Mouse (Mus musculus) layer of hippocampus, adult 2 months (tissue): ENCODE measurements around the gene Junb. TPM values are rescaled to one million over a fixed set of nuclear protein-coding genes. Genes with fewer than 3 reads are reported as not detected.
A peak's percentile ranks its signal among the peaks of the same experiment; 100 is the strongest.

Source experiments
- DNase-seq, 2 experiments: peaks; one replicate each; pipeline ENCODE4 v3.0.0; 2022; ENCODE audit warnings: low spot score in 2 of 2
- H3K27ac ChIP-seq: fragments of 200-600 bp; 2 replicates; pipeline ENCODE4 v1.8.1; 2022
- H3K4me3 ChIP-seq: fragments of 200-600 bp; 2 replicates; pipeline ENCODE4 v1.8.1; 2022; ENCODE audit warnings: mild to moderate bottlenecking
- CTCF ChIP-seq: fragments of 200-600 bp; conservative IDR thresholded peaks from 2 replicates; pipeline ENCODE4 v1.8.1; 2022; ENCODE audit warnings: antibody characterized with exemption, mild to moderate bottlenecking, moderate library complexity
- total RNA-seq, 2 experiments: library from RNA; stranded (reverse); gene quantifications; 2 replicates each; pipeline ENCODE4 v1.2.3; 2021

Junb gene
- total RNA-seq, 2 experiments from 2014 or later = 57.7 to 63.0 TPM

DNA sequence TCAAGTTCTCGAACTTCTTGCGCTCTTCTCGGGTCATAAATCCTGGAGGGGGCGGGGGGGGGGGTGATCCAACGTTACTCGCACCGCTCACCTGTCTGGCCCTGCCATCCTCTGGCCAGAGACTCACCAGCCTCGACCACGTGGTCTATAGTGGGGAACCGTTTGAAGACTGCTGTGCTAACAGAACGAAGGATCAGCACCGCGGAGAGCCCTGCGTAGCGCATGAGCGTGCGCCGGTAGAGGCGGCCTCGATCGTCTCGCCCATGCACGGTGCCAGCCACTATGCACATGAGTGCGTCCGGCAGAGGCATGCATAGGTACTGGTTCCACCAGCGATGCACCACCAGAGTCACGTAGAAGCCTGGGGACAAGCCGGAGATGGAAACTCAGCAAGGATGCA, 32.7 kb upstream of the Junb start:
- Histone ChIP-seq H3K4me3 (no peak overlapping the region), H3K27ac (no peak overlapping the region)
- no peak for TF ChIP-seq CTCF
- no peak for DNase-seq

DNA sequence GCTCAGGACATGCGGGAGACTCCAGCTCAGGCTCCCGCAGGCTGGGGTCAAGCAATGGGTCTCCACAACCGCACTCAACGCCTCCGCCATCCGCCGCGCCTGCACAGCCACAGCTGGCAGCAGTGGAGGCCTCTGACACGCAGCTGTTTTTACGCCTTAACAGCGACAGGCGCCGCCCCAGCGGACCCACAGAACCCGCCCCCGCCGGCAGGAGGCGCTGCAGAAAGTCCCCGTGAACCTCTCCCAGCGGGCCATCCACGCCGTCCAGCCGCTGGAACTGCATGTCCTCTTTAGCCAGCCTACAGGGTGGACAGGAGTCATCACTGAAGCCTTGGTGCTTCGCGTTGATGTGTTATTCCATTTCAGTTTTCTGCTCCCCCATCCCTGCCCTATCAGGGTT, 29.2 kb upstream of the Junb start:
- peak; percentile 62 for TF ChIP-seq CTCF
- Histone ChIP-seq H3K4me3 (no peak overlapping the region), H3K27ac (no peak overlapping the region)
- no peak for DNase-seq

DNA sequence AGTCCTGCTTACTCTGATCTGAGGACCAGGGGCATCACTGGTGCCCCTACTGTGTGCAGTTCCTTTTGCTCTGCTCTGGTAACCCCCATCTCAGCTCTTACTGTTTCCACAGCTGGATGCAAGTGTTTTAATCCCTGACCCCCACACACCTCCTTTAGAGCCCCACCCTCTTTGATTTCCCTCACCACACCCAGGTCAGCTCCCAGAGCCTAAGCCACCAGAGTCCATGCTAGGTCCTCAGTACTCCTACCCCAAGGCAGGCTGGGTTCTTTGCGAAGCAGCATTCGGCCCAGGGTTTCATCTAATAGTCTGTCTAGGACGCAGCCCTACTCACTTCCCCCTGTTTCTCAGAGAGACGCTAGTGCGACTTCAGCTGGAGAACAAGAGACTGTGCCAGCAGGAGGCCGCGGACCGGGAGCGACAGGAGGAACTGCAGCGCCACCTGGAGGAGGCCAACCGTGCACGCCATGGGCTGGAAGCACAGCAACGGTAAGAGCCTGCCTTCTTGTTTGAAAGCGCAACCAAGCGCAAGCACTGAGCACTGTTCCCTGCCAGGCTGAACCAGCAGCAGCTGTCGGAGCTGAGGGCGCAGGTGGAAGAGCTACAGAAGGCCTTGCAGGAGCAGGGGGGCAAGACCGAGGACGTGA, 19.3 kb upstream of the Junb start:
- DNase-seq = peak; percentile 91 to 96
- Histone ChIP-seq H3K4me3 (no peak overlapping the region; the same call in 1 of the 2 replicates), H3K27ac (no peak overlapping the region; the same call in 1 of the 2 replicates)
- peak; percentile 98 for TF ChIP-seq CTCF

GRCm38 (mm10) chr8:84996978-84997377, 18.5 kb upstream of the Junb start:
- Histone ChIP-seq H3K4me3 (no peak overlapping the region), H3K27ac (no peak overlapping the region)
- no peak for DNase-seq
- no peak for TF ChIP-seq CTCF

- TF ChIP-seq CTCF = no peak
- DNase-seq = no peak
- H3K27ac ChIP-seq = no peak overlapping the region
- no peak overlapping the region for H3K4me3 ChIP-seq
Measured at GRCm38 (mm10) chr8:84995680-84996079, 17.2 kb upstream of the Junb start.

DNA sequence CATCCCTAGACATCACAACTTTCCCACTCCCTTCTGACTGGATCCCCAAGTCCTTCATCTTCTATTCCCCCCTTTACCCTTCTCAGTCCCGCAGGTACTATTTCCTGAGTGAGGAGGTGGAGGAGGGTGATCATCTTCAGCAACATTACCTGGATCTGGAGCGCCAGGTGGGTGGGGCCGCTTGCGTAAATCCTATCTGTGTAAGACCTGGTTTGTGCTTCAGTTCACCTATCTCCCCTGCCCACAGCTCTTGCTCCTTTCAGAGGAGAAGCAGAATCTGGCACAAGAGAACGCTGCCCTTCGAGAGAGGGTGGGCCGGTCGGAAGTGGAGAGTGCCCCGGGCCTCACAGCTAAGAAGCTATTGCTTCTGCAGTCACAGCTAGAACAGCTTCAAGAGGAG, 15.9 kb upstream of the Junb start:
- H3K4me3 ChIP-seq = no peak overlapping the region
- H3K27ac ChIP-seq = no peak overlapping the region
- TF ChIP-seq CTCF = no peak
- no peak for DNase-seq

DNA sequence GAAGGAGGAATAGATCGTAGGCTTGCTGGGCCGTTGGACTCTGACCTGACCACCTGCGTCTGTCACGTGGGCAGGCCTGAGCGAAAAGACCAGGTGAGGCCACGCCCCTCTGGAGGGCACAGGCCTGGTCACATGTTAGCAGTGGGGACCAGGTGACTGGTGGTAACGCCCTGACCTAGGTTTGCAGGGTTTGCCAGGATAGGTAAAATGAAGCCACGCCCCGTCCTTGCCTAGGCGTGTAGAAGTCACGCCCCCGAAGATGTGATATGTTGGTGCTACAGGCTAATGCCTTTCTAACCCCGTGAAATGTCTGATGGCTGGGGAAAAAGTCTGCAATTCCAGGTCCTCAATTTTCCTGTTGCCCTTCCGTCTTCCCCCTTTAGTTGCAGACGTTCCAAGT, 12.3 kb upstream of the Junb start:
- TF ChIP-seq CTCF = no peak
- DNase-seq = no peak
- H3K4me3 ChIP-seq = peak overlapping the region; percentile 68
- H3K27ac ChIP-seq = peak overlapping the region; percentile 86

DNA sequence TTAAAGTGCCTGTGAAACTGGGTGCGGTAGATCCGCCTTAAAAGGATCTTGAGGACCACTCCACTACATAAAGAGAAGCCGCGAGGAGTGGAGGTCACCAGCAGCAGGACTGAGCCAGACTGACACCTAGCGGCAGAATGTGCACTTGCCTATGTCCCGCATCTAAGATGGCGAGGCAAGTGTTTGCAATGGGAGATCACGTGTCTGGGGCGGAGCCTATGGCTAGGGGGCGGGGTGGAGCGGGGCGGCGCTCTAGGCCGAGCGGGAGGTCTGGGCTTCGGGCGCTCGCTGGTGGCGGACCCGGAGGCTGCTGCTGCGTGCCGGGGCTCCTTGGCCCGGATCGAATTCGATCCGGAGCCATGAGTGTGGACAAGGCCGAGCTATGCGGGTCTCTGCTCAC, 11.8 kb upstream of the Junb start, which contains the start of gene Hook2:
Hook2 (plus strand) TSS at position 255 of the 400 bp plus-strand sequence.
- TF ChIP-seq CTCF = peak; percentile 66
- peak within 1 kb of the TSS; percentile 68 for H3K4me3 ChIP-seq
- DNase-seq = peak; percentile 96

GRCm38 (mm10) chr8:84989810-84990209, 11.3 kb upstream of the Junb start:
- Histone ChIP-seq H3K4me3 (peak overlapping the region; percentile 68), H3K27ac (peak overlapping the region; percentile 86)
- TF ChIP-seq CTCF = peak; percentile 70
- DNase-seq = peak; percentile 83 to 85

More for the DNA sequence above, 11.8 kb upstream of the Junb start, which contains the start of gene Hook2:
- H3K27ac ChIP-seq = peak within 1 kb of the TSS; percentile 86

DNA sequence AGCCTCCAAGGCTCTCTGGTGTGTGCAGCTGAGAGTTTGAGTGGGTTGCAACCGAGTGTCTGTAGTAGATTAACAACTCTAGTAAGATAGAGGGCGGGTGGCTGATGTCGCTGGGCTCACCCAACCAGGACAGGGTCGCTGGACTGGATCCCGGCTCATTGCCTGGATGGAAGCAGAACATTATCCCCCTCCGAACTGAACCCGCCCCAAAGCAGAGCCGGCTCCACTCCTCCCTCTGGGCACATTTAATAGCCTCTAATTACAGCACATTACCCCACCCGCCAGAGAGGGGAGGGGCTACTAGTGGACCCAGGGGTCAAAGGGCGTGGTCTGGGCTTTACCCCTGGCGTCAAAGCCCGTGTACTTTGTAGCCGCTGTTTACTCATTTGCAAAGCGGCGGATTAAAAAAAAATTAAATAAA, 10.8 kb upstream of the Junb start:
- H3K27ac ChIP-seq = peak overlapping the region; percentile 86

GRCm38 (mm10) chr8:84987903-84988302, 9.4 kb upstream of the Junb start:
- TF ChIP-seq CTCF = no peak
- H3K27ac ChIP-seq = no peak overlapping the region
- H3K4me3 ChIP-seq = no peak overlapping the region
- DNase-seq = no peak

More for the DNA sequence above, 10.8 kb upstream of the Junb start:
- DNase-seq = no peak
- H3K4me3 ChIP-seq = peak overlapping the region; percentile 68; the same call in 1 of the 2 replicates
- no peak for TF ChIP-seq CTCF

GRCm38 (mm10) chr8:84987388-84987787, 8.9 kb upstream of the Junb start:
- no peak overlapping the region for H3K27ac ChIP-seq
- H3K4me3 ChIP-seq = no peak overlapping the region
- DNase-seq = no peak
- TF ChIP-seq CTCF = no peak

DNA sequence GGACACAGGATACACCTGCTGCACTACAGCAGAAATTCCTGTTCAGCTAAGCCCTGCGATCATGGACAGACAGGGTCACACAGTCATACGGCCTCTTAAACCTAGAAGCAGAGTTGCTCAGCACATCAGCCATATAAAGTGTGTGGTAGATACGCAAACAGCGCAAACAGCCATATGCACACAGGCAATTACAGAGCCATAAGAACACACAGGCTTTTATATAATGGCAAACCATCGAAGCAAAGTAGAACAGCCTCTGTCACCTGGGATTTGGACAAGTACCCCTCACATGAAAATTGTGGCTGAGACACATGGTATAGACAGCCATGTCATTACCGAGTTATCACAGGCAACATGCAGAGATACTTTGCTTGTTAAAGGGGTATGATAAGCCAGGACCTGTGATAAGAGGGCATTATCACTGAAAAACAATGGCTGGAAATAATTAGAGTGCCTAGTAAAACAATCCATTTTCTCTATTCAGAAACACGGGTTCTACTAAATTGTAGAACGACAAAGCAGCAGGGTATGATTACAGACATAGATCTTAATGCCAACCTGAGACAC, 7.9 kb upstream of the Junb start:
- DNase-seq = no peak
- H3K27ac ChIP-seq = peak overlapping the region; percentile 100
- peak overlapping the region; percentile 76 for H3K4me3 ChIP-seq
- TF ChIP-seq CTCF = no peak
